Mouse (Mus musculus): ENCODE results near the gene Scand1. TPM values are rescaled to one million over a fixed set of nuclear protein-coding genes. Genes with fewer than 3 reads are reported as not detected.

Scand1 gene
- polyA plus RNA-seq (2015; fragmentation: Nextera tagmentation; extraction: Ambion mirVana): 68.7 and 71.1 TPM in 2 replicates

GRCm38 (mm10) chr2:156312297-156312897 lies at the start of gene Scand1, which contains the start of gene Cnbd2:
Gene Scand1 (minus strand): TSS chr2:156312704.
Gene Cnbd2 (plus strand): TSS chr2:156312299.
- ATAC-seq (replicated peaks; ENCODE audit: low FRiP score): peak; percentile 95
- Histone ChIP-seq H3K27me3 (no peaks in the 10 kb centered on the region), H3K27ac (peak within 1 kb of the TSS; percentile 99), H3K4me2 (peak within 1 kb of the TSS; percentile 89), H3K4me1 (peaks cover 12% of the 10 kb centered on the region; the same call in 1 of the 2 replicates), H3K9ac (peak within 1 kb of the TSS; percentile 83), H3K36me3 (peaks cover 19% of the 10 kb centered on the region), H3K4me3 (replicated peaks) (peak within 1 kb of the TSS; percentile 78), H3K9me3 (replicated peaks) (no peaks in the 10 kb centered on the region)
- under 1% methylated on average over 49 of the region's 49 CpGs for WGBS

- Histone ChIP-seq H3K4me1 (peaks cover 10% of the 10 kb centered on the region), H3K4me2 (no peak overlapping the region), H3K27me3 (no peaks in the 10 kb centered on the region), H3K4me3 (replicated peaks) (no peak overlapping the region), H3K36me3 (no peaks in the 10 kb centered on the region), H3K9me3 (replicated peaks) (no peaks in the 10 kb centered on the region), H3K27ac (no peak overlapping the region), H3K9ac (no peak overlapping the region)
- 57% methylated on average over 7 of the region's 7 CpGs for WGBS
- ATAC-seq (replicated peaks; ENCODE audit: low FRiP score): no peak
Measured at GRCm38 (mm10) chr2:156356031-156356430, 43.5 kb upstream of the Scand1 start.

DNA sequence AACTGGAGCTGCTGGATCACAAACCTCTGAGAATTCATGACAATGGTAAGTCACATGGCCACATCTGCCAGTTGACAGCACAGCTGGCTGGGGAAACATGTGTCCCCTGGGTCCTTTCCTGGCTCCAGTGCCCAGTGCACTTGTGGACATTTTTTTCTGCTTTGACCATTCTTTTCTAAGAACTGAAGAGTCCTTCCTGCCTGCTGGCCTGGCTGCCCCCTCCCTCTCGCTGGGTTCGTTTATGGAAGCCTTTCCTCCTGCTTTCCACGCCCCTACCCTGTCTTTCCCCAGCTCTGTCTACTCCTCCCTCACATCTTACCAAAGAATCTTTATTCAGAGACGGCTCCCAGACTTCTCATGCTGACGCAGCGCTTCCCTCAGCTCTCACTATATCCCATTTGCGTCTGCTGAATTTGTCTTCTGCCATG lies 40.8 kb upstream of the Scand1 start:
- peaks cover 10% of the 10 kb centered on the region for H3K4me1 ChIP-seq
- ATAC-seq (replicated peaks; ENCODE audit: low FRiP score): no peak
- WGBS: 33% methylated on average over 7 of the region's 7 CpGs
- H3K4me2 ChIP-seq: no peak overlapping the region
- H3K36me3 ChIP-seq: no peaks in the 10 kb centered on the region
- no peak overlapping the region for H3K9ac ChIP-seq
- no peaks in the 10 kb centered on the region for H3K27me3 ChIP-seq
- no peak overlapping the region for H3K27ac ChIP-seq
- H3K9me3 ChIP-seq (replicated peaks): no peaks in the 10 kb centered on the region
- no peak overlapping the region for H3K4me3 ChIP-seq (replicated peaks)

- H3K27ac ChIP-seq: no peak overlapping the region
- H3K9me3 ChIP-seq (replicated peaks): no peaks in the 10 kb centered on the region
- no peak overlapping the region for H3K4me2 ChIP-seq
- no peak for ATAC-seq (replicated peaks; ENCODE audit: low FRiP score)
- no peaks in the 10 kb centered on the region for H3K27me3 ChIP-seq
- no peak overlapping the region for H3K9ac ChIP-seq
- 80% methylated on average over 8 of the region's 8 CpGs for WGBS
- no peaks in the 10 kb centered on the region for H3K36me3 ChIP-seq
- no peak overlapping the region for H3K4me3 ChIP-seq (replicated peaks)
- peaks cover 10% of the 10 kb centered on the region for H3K4me1 ChIP-seq
Measured at GRCm38 (mm10) chr2:156352413-156353165, 40.1 kb upstream of the Scand1 start.

- H3K4me2 ChIP-seq: no peak overlapping the region
- no peak overlapping the region for H3K9ac ChIP-seq
- WGBS: 84% methylated on average over 7 of the region's 7 CpGs
- no peak overlapping the region for H3K27ac ChIP-seq
- ATAC-seq (replicated peaks; ENCODE audit: low FRiP score): no peak
- no peaks in the 10 kb centered on the region for H3K9me3 ChIP-seq (replicated peaks)
- H3K27me3 ChIP-seq: no peaks in the 10 kb centered on the region
- no peaks in the 10 kb centered on the region for H3K36me3 ChIP-seq
- peaks cover 10% of the 10 kb centered on the region for H3K4me1 ChIP-seq
- no peak overlapping the region for H3K4me3 ChIP-seq (replicated peaks)
Measured at GRCm38 (mm10) chr2:156351243-156351642, 38.7 kb upstream of the Scand1 start.

DNA sequence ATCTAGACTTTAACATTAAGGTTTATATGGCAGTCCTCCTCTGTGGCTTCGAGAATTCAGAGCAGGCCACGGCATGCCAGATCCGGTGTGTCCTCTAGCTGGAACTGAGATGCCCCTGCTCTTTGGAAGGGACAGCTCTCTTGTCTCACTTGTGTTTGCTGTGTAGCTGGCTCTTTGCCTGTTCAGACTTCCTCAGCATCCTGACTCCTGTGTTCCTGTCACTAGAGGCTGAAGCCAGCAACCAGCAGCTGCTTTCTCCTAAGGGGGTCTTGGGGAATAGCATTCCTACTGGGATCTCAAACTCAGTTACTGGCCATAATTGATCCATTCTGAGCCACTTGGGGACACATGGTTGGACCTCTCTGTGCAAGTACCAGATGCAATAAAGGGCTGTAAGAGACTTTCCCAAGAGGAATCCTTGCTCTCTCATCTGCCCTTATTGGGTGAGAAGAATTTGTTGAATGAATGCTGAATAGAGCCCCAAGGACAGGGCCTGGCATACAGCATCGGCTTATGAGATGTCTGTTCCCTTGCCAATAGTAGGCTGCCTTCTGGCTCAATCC lies 36.9 kb upstream of the Scand1 start:
- no peak for ATAC-seq (replicated peaks; ENCODE audit: low FRiP score)
- WGBS: 86% methylated on average over 4 of the region's 4 CpGs
- H3K4me1 ChIP-seq: peaks cover 6% of the 10 kb centered on the region; the same call in 1 of the 2 replicates

GRCm38 (mm10) chr2:156348812-156349211 lies 36.3 kb upstream of the Scand1 start:
- H3K4me2 ChIP-seq: no peak overlapping the region
- no peak overlapping the region for H3K27ac ChIP-seq
- ATAC-seq (replicated peaks; ENCODE audit: low FRiP score): no peak
- no peaks in the 10 kb centered on the region for H3K36me3 ChIP-seq
- WGBS: 76% methylated on average over 4 of the region's 4 CpGs
- H3K9me3 ChIP-seq (replicated peaks): no peaks in the 10 kb centered on the region
- H3K27me3 ChIP-seq: no peaks in the 10 kb centered on the region
- H3K4me3 ChIP-seq (replicated peaks): no peak overlapping the region
- H3K4me1 ChIP-seq: peaks cover 6% of the 10 kb centered on the region; the same call in 1 of the 2 replicates
- H3K9ac ChIP-seq: no peak overlapping the region

More for the DNA sequence above, 36.9 kb upstream of the Scand1 start:
- no peaks in the 10 kb centered on the region for H3K27me3 ChIP-seq
- no peak overlapping the region for H3K27ac ChIP-seq
- H3K4me3 ChIP-seq (replicated peaks): no peak overlapping the region
- no peaks in the 10 kb centered on the region for H3K9me3 ChIP-seq (replicated peaks)
- H3K9ac ChIP-seq: no peak overlapping the region
- no peaks in the 10 kb centered on the region for H3K36me3 ChIP-seq
- H3K4me2 ChIP-seq: no peak overlapping the region

DNA sequence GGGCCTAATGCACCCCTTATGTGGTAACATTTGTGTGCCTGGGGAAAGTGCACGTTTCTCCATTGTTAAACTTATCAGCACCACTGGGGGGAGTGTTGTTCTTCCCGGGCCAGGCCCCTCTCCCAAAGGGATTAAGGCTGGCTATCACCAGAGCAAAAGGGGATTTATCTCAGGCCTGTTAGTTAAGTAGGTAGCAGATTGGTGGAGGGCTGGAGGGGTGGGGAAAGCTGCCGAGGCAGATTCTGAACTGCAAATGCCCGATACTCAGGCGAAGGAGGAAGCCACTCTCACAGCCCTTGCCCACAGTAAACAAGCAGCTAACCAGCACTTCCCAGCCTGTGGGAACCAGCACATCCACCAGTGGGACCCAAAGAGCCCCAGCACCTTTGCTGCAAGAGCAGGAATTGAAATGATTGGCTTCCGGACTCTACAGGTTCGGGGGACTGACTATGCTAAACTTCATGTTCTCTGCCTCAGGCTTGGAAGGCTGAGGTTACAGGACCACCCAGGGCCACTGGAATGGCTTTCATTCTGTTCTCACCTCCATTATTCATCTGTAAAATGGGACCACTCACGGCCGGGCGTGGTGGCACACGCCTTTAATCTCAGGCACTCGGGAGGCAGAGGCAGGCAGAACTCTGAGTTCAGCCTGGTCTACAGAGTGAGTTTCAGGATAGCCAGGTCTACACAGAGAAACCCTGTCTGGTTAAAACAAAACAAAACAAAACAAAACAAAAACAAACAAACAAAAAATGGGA lies 32.5 kb upstream of the Scand1 start:
- no peak for ATAC-seq (replicated peaks; ENCODE audit: low FRiP score)
- Histone ChIP-seq H3K4me2 (no peak overlapping the region), H3K9ac (no peak overlapping the region), H3K4me3 (replicated peaks) (no peak overlapping the region), H3K36me3 (no peaks in the 10 kb centered on the region), H3K27me3 (no peaks in the 10 kb centered on the region), H3K27ac (no peak overlapping the region), H3K9me3 (replicated peaks) (no peaks in the 10 kb centered on the region), H3K4me1 (no peaks in the 10 kb centered on the region)
- WGBS: 59% methylated on average over 12 of the region's 12 CpGs

DNA sequence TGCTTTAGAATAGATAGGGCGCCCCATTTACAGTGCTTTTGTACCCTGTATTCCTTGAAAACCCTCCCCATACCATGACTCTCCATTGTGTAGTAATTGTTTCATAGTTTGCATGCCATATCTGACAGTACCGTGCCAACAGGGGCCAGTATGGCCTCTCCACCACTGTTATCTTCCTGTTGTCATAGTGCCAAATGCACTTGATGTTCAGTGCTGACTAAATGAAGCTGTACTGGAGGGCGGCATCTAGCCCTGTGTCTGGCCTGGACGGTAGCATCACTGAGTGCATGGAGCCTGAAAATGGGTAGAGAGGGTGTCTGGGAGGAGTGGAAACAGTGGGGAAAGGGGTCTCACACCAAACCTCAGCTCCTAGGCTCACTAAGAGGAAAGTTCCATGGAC lies 27.6 kb upstream of the Scand1 start:
- H3K27me3 ChIP-seq: no peaks in the 10 kb centered on the region
- no peak overlapping the region for H3K4me3 ChIP-seq (replicated peaks)
- H3K9ac ChIP-seq: no peak overlapping the region
- H3K4me1 ChIP-seq: no peaks in the 10 kb centered on the region
- no peak overlapping the region for H3K4me2 ChIP-seq
- ATAC-seq (replicated peaks; ENCODE audit: low FRiP score): no peak
- 88% methylated on average over 4 of the region's 4 CpGs for WGBS
- no peaks in the 10 kb centered on the region for H3K36me3 ChIP-seq
- H3K9me3 ChIP-seq (replicated peaks): no peaks in the 10 kb centered on the region
- no peak overlapping the region for H3K27ac ChIP-seq

DNA sequence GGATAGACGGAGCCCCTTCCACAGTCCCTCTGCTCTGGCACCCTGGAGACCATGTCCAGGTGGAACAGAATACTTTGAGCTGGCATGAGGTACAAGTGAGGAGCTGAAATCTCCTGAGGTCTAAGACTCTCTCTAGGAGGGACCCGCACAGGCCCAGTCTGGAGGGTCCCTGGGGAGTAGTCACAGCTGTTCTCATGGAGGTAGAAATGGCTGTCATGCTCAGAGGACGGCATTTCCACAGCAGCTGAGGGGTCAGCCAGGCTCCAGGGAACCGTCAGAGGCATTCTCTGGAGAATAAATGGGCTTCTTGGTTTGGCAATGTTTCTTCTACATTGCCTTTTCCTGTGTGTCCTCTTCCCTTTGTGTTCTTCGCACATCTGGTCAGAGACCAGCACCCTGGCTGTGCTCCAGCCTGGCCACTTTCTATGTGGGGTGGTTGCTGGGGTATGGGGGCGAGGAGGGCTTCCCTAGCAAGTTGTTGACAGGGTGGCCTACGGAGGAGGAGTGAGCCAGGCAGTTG lies 19.0 kb upstream of the Scand1 start:
- Histone ChIP-seq H3K4me3 (replicated peaks) (no peak overlapping the region), H3K27ac (no peak overlapping the region), H3K36me3 (no peaks in the 10 kb centered on the region), H3K9ac (no peak overlapping the region), H3K9me3 (replicated peaks) (no peaks in the 10 kb centered on the region), H3K27me3 (no peaks in the 10 kb centered on the region), H3K4me1 (no peaks in the 10 kb centered on the region), H3K4me2 (no peak overlapping the region)
- ATAC-seq (replicated peaks; ENCODE audit: low FRiP score): no peak
- 72% methylated on average over 7 of the region's 7 CpGs for WGBS

DNA sequence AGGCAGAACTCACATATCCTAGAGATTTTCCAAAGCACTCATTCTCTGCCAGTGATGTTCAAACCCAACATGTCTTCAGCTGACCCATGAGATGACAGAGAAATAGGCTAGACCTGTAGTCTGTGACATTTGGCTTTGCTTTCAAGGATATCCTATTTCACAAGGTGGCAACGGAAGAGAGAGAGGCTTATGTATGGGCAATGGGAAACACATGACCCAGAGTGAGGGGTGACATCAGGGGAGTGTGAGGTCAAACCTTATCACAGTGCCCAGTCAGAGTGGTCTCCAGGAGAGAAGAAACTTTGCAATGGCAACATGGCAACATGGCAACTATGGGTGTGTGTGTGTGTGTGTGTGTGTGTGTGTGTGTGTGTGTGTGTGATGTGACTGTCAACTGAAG lies 18.2 kb upstream of the Scand1 start:
- WGBS: 61% methylated on average over 1 of the region's 1 CpGs

More for the DNA sequence above, 18.2 kb upstream of the Scand1 start:
- Histone ChIP-seq H3K4me3 (replicated peaks) (no peak overlapping the region), H3K27ac (no peak overlapping the region), H3K36me3 (no peaks in the 10 kb centered on the region), H3K9me3 (replicated peaks) (no peaks in the 10 kb centered on the region), H3K4me2 (no peak overlapping the region), H3K4me1 (no peaks in the 10 kb centered on the region), H3K27me3 (no peaks in the 10 kb centered on the region), H3K9ac (no peak overlapping the region)
- no peak for ATAC-seq (replicated peaks; ENCODE audit: low FRiP score)

Measured in kidney, embryonic 15.5 days (tissue).